Mouse (Mus musculus): ENCODE results near the gene Gtpbp1. TPM values are rescaled to one million over a fixed set of nuclear protein-coding genes. Genes with fewer than 3 reads are reported as not detected.

Gtpbp1 gene
- total RNA-seq (2023), result 138 TPM

DNA sequence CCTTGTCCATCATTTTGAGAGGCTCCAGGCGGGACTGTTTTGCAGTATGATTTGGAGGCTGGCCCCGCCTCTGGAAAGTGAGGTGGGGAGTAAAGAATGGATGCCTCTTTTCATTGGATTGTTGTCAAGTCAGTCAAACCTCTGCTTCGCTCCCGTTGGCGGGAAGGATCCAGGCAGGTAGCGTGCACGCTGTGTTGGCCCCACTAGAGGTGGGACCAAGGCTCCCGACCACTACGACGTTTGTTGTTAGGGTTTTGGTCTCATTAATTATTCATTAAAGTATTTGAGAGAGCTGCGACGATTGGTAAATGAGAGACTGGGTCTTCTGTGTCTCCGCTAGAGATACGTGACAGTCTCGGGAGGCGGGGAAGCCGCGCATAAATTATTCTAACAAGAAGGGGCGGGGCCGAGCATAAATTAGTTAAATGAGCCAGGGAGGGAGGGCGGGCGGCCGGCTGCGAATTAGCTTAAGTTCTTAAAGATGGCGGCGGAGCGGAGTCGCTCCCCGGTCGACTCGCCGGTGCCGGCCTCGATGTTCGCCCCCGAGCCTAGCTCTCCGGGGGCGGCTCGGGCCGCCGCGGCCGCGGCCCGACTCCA, at the start of gene Gtpbp1:
TSS of gene Gtpbp1 (plus strand) at position 420 of the 597 bp plus-strand sequence.

GRCm38 (mm10) chr15:79658531-79659375, 31.9 kb upstream of the Gtpbp1 start, which contains the start of the genes Fam227a and Cby1:
TSS of gene Fam227a (minus strand) at chr15:79658956.
TSS of gene Cby1 (plus strand) at chr15:79659199.

GRCm38 (mm10) chr15:79670249-79670971, 20.2 kb upstream of the Gtpbp1 start, which contains the start of gene Tomm22:
TSS of gene Tomm22 (plus strand) at chr15:79670861.

GRCm38 (mm10) chr15:79687646-79688267, 2.9 kb upstream of the Gtpbp1 start, which contains the start of gene Josd1:
TSS of gene Josd1 (minus strand) at chr15:79687919.

DNA sequence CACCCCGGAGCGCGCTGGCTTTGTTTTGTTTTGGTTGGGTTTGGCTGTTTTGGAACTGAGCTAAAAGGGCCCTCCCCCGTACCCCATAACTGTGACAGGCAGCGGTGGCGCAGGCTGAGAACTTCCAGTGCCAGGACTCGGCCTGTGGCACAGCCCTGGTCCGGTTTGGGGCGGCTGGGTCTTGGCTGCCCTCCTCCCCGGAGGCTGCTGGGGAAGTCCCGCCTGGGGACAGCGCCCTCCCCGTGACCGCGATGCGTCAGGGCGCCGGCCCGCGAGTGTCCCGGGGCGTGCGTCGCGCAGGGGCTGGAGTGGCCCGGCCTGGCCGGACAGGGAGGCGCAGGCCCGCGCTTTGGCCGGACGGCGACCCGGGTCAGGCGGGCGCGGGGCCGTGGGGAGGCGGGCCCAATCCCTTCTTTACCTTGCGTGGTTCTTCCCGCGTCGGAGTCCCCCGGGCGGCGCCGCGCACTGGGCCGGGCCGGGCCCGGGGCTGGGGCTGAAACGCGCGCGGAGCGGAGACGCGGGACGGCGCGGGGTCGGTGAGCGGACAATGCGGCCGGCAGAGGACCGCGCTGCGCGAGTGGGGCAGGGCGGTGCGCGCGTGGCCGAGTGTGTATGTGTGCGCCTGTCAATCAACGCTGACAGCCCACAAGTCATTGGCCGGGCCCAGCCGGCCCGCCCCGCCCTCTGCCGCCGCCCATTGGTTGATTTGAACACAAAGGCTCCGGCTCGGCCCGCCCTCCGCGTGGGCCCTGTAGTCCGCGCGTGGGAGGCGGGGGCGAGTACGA, 51.5 kb downstream of the Gtpbp1 start, which contains the start of gene Sun2:
TSS of gene Sun2 (minus strand) at position 616 of the 785 bp plus-strand sequence.

Other genes starting within 250 kb of the Gtpbp1 start
- 51.3 TPM for gene Csnk1e, start 235.3 kb upstream of the Gtpbp1 start, total RNA-seq (2023)
- not detected for gene Kcnj4, start 185.6 kb upstream of the Gtpbp1 start, total RNA-seq (2023)
- gene Kdelr3, start 174.4 kb upstream of the Gtpbp1 start, total RNA-seq (2023), result not detected
- gene Ddx17, start 144.1 kb upstream of the Gtpbp1 start, total RNA-seq (2023), result 283 TPM
- not detected for gene Dmc1, start 85.7 kb upstream of the Gtpbp1 start, total RNA-seq (2023)
- gene Fam227a, start 31.9 kb upstream of the Gtpbp1 start, total RNA-seq (2023), result 0.73 TPM
- gene Cby1, start 31.6 kb upstream of the Gtpbp1 start, total RNA-seq (2023), result 4.9 TPM
- gene Tomm22, start 20.0 kb upstream of the Gtpbp1 start, total RNA-seq (2023), result 97.0 TPM
- gene Josd1, start 2.9 kb upstream of the Gtpbp1 start, total RNA-seq (2023), result 16.7 TPM
- gene Sun2, start 51.7 kb downstream of the Gtpbp1 start, total RNA-seq (2023), result 444 TPM
- gene Dnal4, start 87.0 kb downstream of the Gtpbp1 start, total RNA-seq (2023), result 5.3 TPM
- gene Nptxr, start 113.9 kb downstream of the Gtpbp1 start, total RNA-seq (2023), result 0.28 TPM
- gene Npcd, start 143.4 kb downstream of the Gtpbp1 start, total RNA-seq (2023), result not detected
- gene Cbx6, start 143.8 kb downstream of the Gtpbp1 start, total RNA-seq (2023), result 12.6 TPM
- gene Apobec3, start 200.8 kb downstream of the Gtpbp1 start, total RNA-seq (2023), result 108 TPM